Mouse (Mus musculus) 3T3-L1 (cell line): Measurements from ENCODE around the gene Alkbh2.
A peak's percentile ranks its signal among the peaks of the same experiment; 100 is the strongest.

Experiments used
- DNase-seq: peaks from one replicate; pipeline ENCODE4 v3.0.0-alpha.2; 2015; ENCODE audit warnings: low read depth, low spot score

Gene Alkbh2

GRCm38 (mm10) chr5:114146028-114146888, 18.2 kb upstream of the Alkbh2 start, which contains the start of gene Acacb:
Gene Acacb, plus strand, starts transcription at chr5:114146535.
- no peak for DNase-seq

GRCm38 (mm10) chr5:114139175-114139574, 11.2 kb upstream of the Alkbh2 start:
- no peak for DNase-seq

- DNase-seq, result no peak
Observed at GRCm38 (mm10) chr5:114138277-114139164, 10.5 kb upstream of the Alkbh2 start.

GRCm38 (mm10) chr5:114137481-114138276, 9.7 kb upstream of the Alkbh2 start:
- peak; percentile 54 for DNase-seq

- no peak for DNase-seq
Observed at GRCm38 (mm10) chr5:114135516-114135915, 7.5 kb upstream of the Alkbh2 start.

GRCm38 (mm10) chr5:114134091-114134534, 6.1 kb upstream of the Alkbh2 start:
- peak; percentile 70 for DNase-seq

- DNase-seq, result no peak
Observed at GRCm38 (mm10) chr5:114132841-114133240, 4.8 kb upstream of the Alkbh2 start.

- DNase-seq, result peak; percentile 82
Observed at GRCm38 (mm10) chr5:114131521-114131840, 3.5 kb upstream of the Alkbh2 start.

GRCm38 (mm10) chr5:114130698-114131520, 2.9 kb upstream of the Alkbh2 start:
- peak; percentile 94 for DNase-seq

- no peak for DNase-seq
Observed at GRCm38 (mm10) chr5:114130211-114130605, 2.2 kb upstream of the Alkbh2 start, which contains the start of gene Ung. Gene Ung, plus strand, starts transcription at chr5:114130386.

GRCm38 (mm10) chr5:114129550-114130210, 1.7 kb upstream of the Alkbh2 start:
- DNase-seq, result peak; percentile 41

GRCm38 (mm10) chr5:114126499-114127244, 1.3 kb downstream of the Alkbh2 start:
- DNase-seq, result no peak

GRCm38 (mm10) chr5:114126008-114126407, 2.0 kb downstream of the Alkbh2 start:
- DNase-seq, result no peak

GRCm38 (mm10) chr5:114119806-114120205, 8.2 kb downstream of the Alkbh2 start:
- DNase-seq, result no peak

GRCm38 (mm10) chr5:114116586-114116985, 11.4 kb downstream of the Alkbh2 start:
- DNase-seq, result no peak

- DNase-seq, result no peak
Observed at GRCm38 (mm10) chr5:114115030-114115429, 13.0 kb downstream of the Alkbh2 start.

GRCm38 (mm10) chr5:114113334-114113733, 14.7 kb downstream of the Alkbh2 start:
- peak; percentile 44 for DNase-seq

- DNase-seq, result no peak
Observed at GRCm38 (mm10) chr5:114106391-114106935, 21.6 kb downstream of the Alkbh2 start.

- DNase-seq, result no peak
Observed at GRCm38 (mm10) chr5:114102807-114103206, 25.2 kb downstream of the Alkbh2 start.
